Mouse (Mus musculus) liver, embryonic 13.5 days (tissue): Measurements from ENCODE around the gene S100pbp. TPM values are rescaled to one million over a fixed set of nuclear protein-coding genes. Genes with fewer than 3 reads are reported as not detected.
A peak's percentile ranks its signal among the peaks of the same experiment; 100 is the strongest.

Experiments
- ATAC-seq: fragments of 200-750 bp; cut with Nextera tagmentation; 2 replicates; pipeline ENCODE4 v1.8.0; 2017; ENCODE audit warnings: low read depth, mild to moderate bottlenecking, moderate number of reproducible peaks, moderate library complexity
- DNase-seq: peaks from one replicate; pipeline ENCODE4 v3.0.0; 2022
- H3K27ac ChIP-seq: fragments of 300-500 bp; sonication (generic); 2 replicates; pipeline ENCODE4 v1.5.1; 2015; ENCODE audit warnings: moderate library complexity, mild to moderate bottlenecking, inconsistent platforms
- H3K27me3 ChIP-seq: fragments of 300-500 bp; sonication (generic); 2 replicates; pipeline ENCODE4 v1.6.1; 2015; ENCODE audit warnings: mild to moderate bottlenecking, inconsistent platforms
- H3K36me3 ChIP-seq: fragments of 300-500 bp; sonication (generic); 2 replicates; pipeline ENCODE4 v1.6.1; 2015; ENCODE audit warnings: mild to moderate bottlenecking, inconsistent platforms
- H3K4me1 ChIP-seq: fragments of 300-500 bp; sonication (generic); replicated peaks from 2 replicates; pipeline ENCODE4 v1.6.1; 2015; ENCODE audit warnings: inconsistent platforms
- H3K4me2 ChIP-seq: fragments of 300-500 bp; sonication (generic); 2 replicates; pipeline ENCODE4 v1.6.1; 2015; ENCODE audit warnings: inconsistent platforms, mild to moderate bottlenecking, moderate library complexity
- H3K4me3 ChIP-seq: fragments of 300-500 bp; sonication (generic); replicated peaks from 2 replicates; pipeline ENCODE4 v1.5.1; 2015; ENCODE audit warnings: mild to moderate bottlenecking, inconsistent platforms
- H3K9ac ChIP-seq: fragments of 300-500 bp; sonication (generic); 2 replicates; pipeline ENCODE4 v1.6.1; 2015; ENCODE audit warnings: mild to moderate bottlenecking, inconsistent platforms
- H3K9me3 ChIP-seq: fragments of 300-500 bp; sonication (generic); replicated peaks from 2 replicates; pipeline ENCODE4 v1.6.1; 2016; ENCODE audit warnings: inconsistent platforms
- WGBS: fragments of 180-500 bp; shearing (Covaris S2); methylation state at CpG from one replicate; pipeline ENCODE4 v1.1.7; 2015; ENCODE audit not compliant: insufficient replicate concordance; 5-methylcytosine and 5-hydroxymethylcytosine counted together
- polyA plus RNA-seq: library from polyadenylated mRNA; unstranded; fragments of >200 nt; fragmentation: Nextera tagmentation; extraction: Ambion mirVana; gene quantifications from 2 replicates; pipeline ENCODE4 v1.2.1, GENCODE M21; 2015

Gene S100pbp
- polyA plus RNA-seq, 1 experiment from 2014 or later, result 5.8 TPM

GRCm38 (mm10) chr4:129110804-129111203 is 78.7 kb downstream of the S100pbp start:
- DNase-seq, result no peak
- no peak for ATAC-seq
- Histone ChIP-seq H3K27ac (no peak overlapping the region), H3K9ac (no peak overlapping the region), H3K4me2 (no peak overlapping the region), H3K9me3 (no peaks in the 10 kb centered on the region), H3K4me3 (no peak overlapping the region), H3K27me3 (peaks cover 48% of the 10 kb centered on the region), H3K36me3 (no peaks in the 10 kb centered on the region), H3K4me1 (peaks cover 18% of the 10 kb centered on the region)
- 68% methylated on average over 6 of the region's 6 CpGs for WGBS

- Histone ChIP-seq H3K36me3 (no peaks in the 10 kb centered on the region), H3K4me3 (no peak overlapping the region), H3K9ac (no peak overlapping the region), H3K4me1 (peaks cover 26% of the 10 kb centered on the region), H3K4me2 (no peak overlapping the region), H3K9me3 (no peaks in the 10 kb centered on the region), H3K27me3 (peaks cover 51% of the 10 kb centered on the region), H3K27ac (no peak overlapping the region)
- WGBS, result 75% methylated on average over 7 of the region's 7 CpGs
- DNase-seq, result no peak
- ATAC-seq, result no peak
These were observed 80.9 kb downstream of the S100pbp start for GRCm38 (mm10) chr4:129108624-129109023.

GRCm38 (mm10) chr4:129107348-129107899 is 82.1 kb downstream of the S100pbp start:
- Histone ChIP-seq H3K27me3 (peaks cover 55% of the 10 kb centered on the region), H3K4me3 (no peak overlapping the region), H3K36me3 (no peaks in the 10 kb centered on the region), H3K4me2 (no peak overlapping the region), H3K9me3 (no peaks in the 10 kb centered on the region), H3K9ac (no peak overlapping the region), H3K27ac (no peak overlapping the region), H3K4me1 (peaks cover 30% of the 10 kb centered on the region)
- DNase-seq, result no peak
- WGBS, result 51% methylated on average over 10 of the region's 10 CpGs
- ATAC-seq, result no peak

GRCm38 (mm10) chr4:129106073-129106472 is 83.5 kb downstream of the S100pbp start:
- DNase-seq (no peak), ATAC-seq (no peak)
- Histone ChIP-seq H3K4me2 (peak overlapping the region; percentile 48; the same call in 1 of the 2 replicates), H3K27me3 (peaks cover 55% of the 10 kb centered on the region), H3K4me1 (peaks cover 31% of the 10 kb centered on the region), H3K9ac (no peak overlapping the region), H3K36me3 (no peaks in the 10 kb centered on the region), H3K27ac (no peak overlapping the region), H3K9me3 (no peaks in the 10 kb centered on the region), H3K4me3 (no peak overlapping the region)
- WGBS, result 17% methylated on average over 9 of the region's 9 CpGs

- no peaks in the 10 kb centered on the region for H3K9me3 ChIP-seq
- DNase-seq, result no peak
- H3K4me1 ChIP-seq, result peaks cover 25% of the 10 kb centered on the region
- 0 out of 2 replicates have a peak within 1 kb of the TSS, but pooled peaks have one; percentile 2 for H3K9ac ChIP-seq
- peak within 1 kb of the TSS; percentile 48 for H3K4me2 ChIP-seq
- peaks cover 55% of the 10 kb centered on the region for H3K27me3 ChIP-seq
- peak within 1 kb of the TSS; percentile 30 for H3K4me3 ChIP-seq
- 2% methylated on average over 40 of the region's 40 CpGs for WGBS
- ATAC-seq, result no peak
- no peaks in the 10 kb centered on the region for H3K36me3 ChIP-seq
- no peak within 1 kb of the TSS for H3K27ac ChIP-seq
These were observed 84.2 kb downstream of the S100pbp start, which contains the start of gene Tmem54 for GRCm38 (mm10) chr4:129105356-129105755. Gene Tmem54 (plus strand): TSS chr4:129105548.

GRCm38 (mm10) chr4:129102133-129102829 is 87.2 kb downstream of the S100pbp start:
- Histone ChIP-seq H3K4me3 (no peak overlapping the region), H3K27ac (no peak overlapping the region), H3K4me1 (peaks cover 22% of the 10 kb centered on the region), H3K4me2 (no peak overlapping the region), H3K9me3 (no peaks in the 10 kb centered on the region), H3K9ac (no peak overlapping the region), H3K36me3 (no peaks in the 10 kb centered on the region), H3K27me3 (peaks cover 42% of the 10 kb centered on the region)
- peak; percentile 42 for ATAC-seq
- DNase-seq, result no peak
- WGBS, result 61% methylated on average over 14 of the region's 14 CpGs

Other genes with a start within 250 kb of the S100pbp start
- 0.93 and 1.2 TPM in 2 replicates for gene Azin2, start 227.3 kb downstream of the S100pbp start, polyA plus RNA-seq
- 182 and 189 TPM in 2 replicates for gene Ak2, start 197.8 kb downstream of the S100pbp start, polyA plus RNA-seq
- 4.8 and 5.9 TPM in 2 replicates for gene Rnf19b, start 131.5 kb downstream of the S100pbp start, polyA plus RNA-seq
- gene Tmem54, start 84.2 kb downstream of the S100pbp start, polyA plus RNA-seq, result 1.9 and 2.1 TPM in 2 replicates
- gene Hpca, start 67.7 kb downstream of the S100pbp start, polyA plus RNA-seq, result 0.92 and 1.2 TPM in 2 replicates
- 1.1 TPM in 2 replicates for gene Fndc5, start 52.7 kb downstream of the S100pbp start, polyA plus RNA-seq
- 69.9 and 78.8 TPM in 2 replicates for gene Yars, start within 50 bp of the S100pbp start, polyA plus RNA-seq
- 0.47 and 0.59 TPM in 2 replicates for gene C77080, start 71.7 kb upstream of the S100pbp start, polyA plus RNA-seq
- 0.07 and 0.13 TPM in 2 replicates for gene Sync, start 97.9 kb upstream of the S100pbp start, polyA plus RNA-seq
- gene Rbbp4, start 145.6 kb upstream of the S100pbp start, polyA plus RNA-seq, result 290 and 339 TPM in 2 replicates
- gene Zbtb8os, start 146.0 kb upstream of the S100pbp start, polyA plus RNA-seq, result 30.4 and 34.6 TPM in 2 replicates
- gene Zbtb8a, start 188.4 kb upstream of the S100pbp start, polyA plus RNA-seq, result 2.4 and 2.7 TPM in 2 replicates